Mouse (Mus musculus) spleen, postnatal 14 days (tissue): ENCODE measurements around the gene Olfr1008.
"Not testable (repeated sequence)": the region's sequence is repeated elsewhere in the genome, so short reads cannot be mapped to it uniquely, and the experiment has no call there.

ENCODE experiments used
- DNase-seq, 2 experiments: peaks; one replicate each; pipeline ENCODE4 v3.0.0; 2021 to 2022; ENCODE audit warnings: low spot score in 2 of 2

Gene Olfr1008

GRCm38 (mm10) chr2:85689131-85689530, at the start of gene Olfr1008:
Olfr1008 (plus strand) TSS chr2:85689431.
- no peak for DNase-seq

GRCm38 (mm10) chr2:85650604-85651003, 38.6 kb upstream of the Olfr1008 start, which contains the start of gene Olfr1002:
Olfr1002 (minus strand) TSS chr2:85650704.
- no peak for DNase-seq

- not testable (repeated sequence) for DNase-seq
These were observed 24.9 kb upstream of the Olfr1008 start, which contains the start of gene Olfr154 for GRCm38 (mm10) chr2:85664355-85664754. Olfr154 (minus strand) TSS chr2:85664455.

- no peak for DNase-seq
These were observed 10.6 kb upstream of the Olfr1008 start, which contains the start of gene Olfr1006 for GRCm38 (mm10) chr2:85678667-85679066. Olfr1006 (minus strand) TSS chr2:85678767.

GRCm38 (mm10) chr2:85710680-85711079, 21.4 kb downstream of the Olfr1008 start:
- DNase-seq: not testable (repeated sequence)

- DNase-seq: no peak
These were observed 21.9 kb downstream of the Olfr1008 start for GRCm38 (mm10) chr2:85711159-85711558.

GRCm38 (mm10) chr2:85715119-85715518, 25.9 kb downstream of the Olfr1008 start, which contains the start of gene Olfr1009:
Olfr1009 (plus strand) TSS chr2:85715419.
- DNase-seq: no peak

GRCm38 (mm10) chr2:85725793-85726192, 36.6 kb downstream of the Olfr1008 start:
- DNase-seq: no peak
